Mouse (Mus musculus) heart, adult 2 months (tissue): ENCODE data around the gene Spock1.

Source experiments
- CTCF ChIP-seq: fragments of 200-600 bp; IDR thresholded peaks from 2 replicates; pipeline ENCODE4 v1.8.1; 2022; ENCODE audit warnings: antibody characterized with exemption, mild to moderate bottlenecking, moderate library complexity
- EP300 ChIP-seq: fragments of 200-500 bp; IDR thresholded peaks from 2 replicates; pipeline ENCODE4 v1.6.1; 2011; ENCODE audit warnings: low read depth, low read length, control low read depth; ENCODE audit not compliant: insufficient read depth
- POLR2A ChIP-seq: fragments of 200-500 bp; IDR thresholded peaks from 2 replicates; pipeline ENCODE4 v1.6.1; 2011; ENCODE audit warnings: mild to moderate bottlenecking, low read depth, low read length, control low read depth; ENCODE audit not compliant: insufficient read depth

- no peak for TF ChIP-seq CTCF
- no peak for TF ChIP-seq EP300
- TF ChIP-seq POLR2A: no peak
These were observed 29.3 kb downstream of the Spock1 start for GRCm38 (mm10) chr13:57878797-57879196.
